Mouse (Mus musculus) hindbrain, embryonic 12.5 days (tissue): Measurements from ENCODE around the gene Gm21312. TPM values are rescaled to one million over a fixed set of nuclear protein-coding genes. Genes with fewer than 3 reads are reported as not detected.
"Not testable (repeated sequence)": the region's sequence is repeated elsewhere in the genome, so short reads cannot be mapped to it uniquely, and the experiment has no call there.

Experiments used
- ATAC-seq: fragments of 200-750 bp; cut with Nextera tagmentation; 2 replicates; pipeline ENCODE4 v1.8.0; 2017; ENCODE audit warnings: moderate TSS enrichment; ENCODE audit not compliant: low FRiP score
- H3K27ac ChIP-seq: fragments of 300-500 bp; sonication (generic); 2 replicates; pipeline ENCODE4 v1.5.1; 2016; ENCODE audit warnings: mild to moderate bottlenecking
- H3K27me3 ChIP-seq: fragments of 300-500 bp; sonication (generic); 2 replicates; pipeline ENCODE4 v1.6.1; 2016; ENCODE audit warnings: mild to moderate bottlenecking
- H3K36me3 ChIP-seq: fragments of 300-500 bp; sonication (generic); 2 replicates; pipeline ENCODE4 v1.6.1; 2016; ENCODE audit warnings: mild to moderate bottlenecking
- H3K4me1 ChIP-seq: fragments of 300-500 bp; sonication (generic); 2 replicates; pipeline ENCODE4 v1.6.1; 2016
- H3K4me2 ChIP-seq: fragments of 300-500 bp; sonication (generic); replicated peaks from 2 replicates; pipeline ENCODE4 v1.6.1; 2016; ENCODE audit warnings: mild to moderate bottlenecking
- H3K4me3 ChIP-seq: fragments of 300-500 bp; sonication (generic); 2 replicates; pipeline ENCODE4 v1.5.1; 2016; ENCODE audit warnings: mild to moderate bottlenecking
- H3K9ac ChIP-seq: fragments of 300-500 bp; sonication (generic); 2 replicates; pipeline ENCODE4 v1.6.1; 2016; ENCODE audit warnings: mild to moderate bottlenecking, moderate library complexity
- H3K9me3 ChIP-seq: fragments of 300-500 bp; sonication (generic); replicated peaks from 2 replicates; pipeline ENCODE4 v1.6.1; 2016; ENCODE audit warnings: mild to moderate bottlenecking
- WGBS: fragments of 180-500 bp; shearing (Covaris S2); methylation state at CpG from one replicate; pipeline ENCODE4 v1.1.7; 2016; 5-methylcytosine and 5-hydroxymethylcytosine counted together
- polyA plus RNA-seq: library from polyadenylated mRNA; unstranded; fragments of >200 nt; fragmentation: Nextera tagmentation; extraction: Ambion mirVana; gene quantifications from 2 replicates; pipeline ENCODE4 v1.2.1, GENCODE M21; 2016

Gene Gm21312
- polyA plus RNA-seq, result not detected in 2 replicates

- H3K36me3 ChIP-seq, H3K4me2 ChIP-seq, H3K4me1 ChIP-seq, H3K9ac ChIP-seq, H3K27ac ChIP-seq, H3K9me3 ChIP-seq, H3K27me3 ChIP-seq, ATAC-seq, H3K4me3 ChIP-seq: not testable (repeated sequence)
- WGBS, result no CpG with 5 or more reads among the region's 3 CpGs
Measured at GRCm38 (mm10) chr10:104176724-104177123, at the start of gene Gm21312. Gene Gm21312, plus strand, starts transcription at chr10:104177024.

GRCm38 (mm10) chr10:104142687-104143086 lies 34.1 kb upstream of the Gm21312 start, which contains the start of gene Gm21293:
Gene Gm21293, plus strand, starts transcription at chr10:104142987.
- H3K9me3 ChIP-seq, H3K27ac ChIP-seq, ATAC-seq, H3K27me3 ChIP-seq, H3K4me3 ChIP-seq, H3K9ac ChIP-seq, H3K4me2 ChIP-seq, H3K4me1 ChIP-seq, H3K36me3 ChIP-seq: not testable (repeated sequence)
- WGBS, result no CpG with 5 or more reads among the region's 3 CpGs

- H3K9me3 ChIP-seq, H3K36me3 ChIP-seq, H3K27ac ChIP-seq, H3K4me1 ChIP-seq, ATAC-seq, H3K27me3 ChIP-seq, H3K4me2 ChIP-seq, H3K4me3 ChIP-seq, H3K9ac ChIP-seq: not testable (repeated sequence)
- no CpG with 5 or more reads among the region's 3 CpGs for WGBS
Measured at GRCm38 (mm10) chr10:104151197-104151596, 25.6 kb upstream of the Gm21312 start, which contains the start of gene Gm6763. Gene Gm6763, plus strand, starts transcription at chr10:104151497.

- H3K9ac ChIP-seq, ATAC-seq, H3K36me3 ChIP-seq, H3K27ac ChIP-seq, H3K9me3 ChIP-seq, H3K4me3 ChIP-seq, H3K4me2 ChIP-seq, H3K27me3 ChIP-seq, H3K4me1 ChIP-seq: not testable (repeated sequence)
- WGBS, result no CpG with 5 or more reads among the region's 3 CpGs
Measured at GRCm38 (mm10) chr10:104159706-104160105, 17.1 kb upstream of the Gm21312 start, which contains the start of gene Gm8764. Gene Gm8764, plus strand, starts transcription at chr10:104160006.

GRCm38 (mm10) chr10:104168215-104168614 lies 8.6 kb upstream of the Gm21312 start, which contains the start of gene Gm21304:
Gene Gm21304, plus strand, starts transcription at chr10:104168515.
- H3K27me3 ChIP-seq, H3K9ac ChIP-seq, ATAC-seq, H3K4me2 ChIP-seq, H3K36me3 ChIP-seq, H3K9me3 ChIP-seq, H3K27ac ChIP-seq, H3K4me3 ChIP-seq, H3K4me1 ChIP-seq: not testable (repeated sequence)
- no CpG with 5 or more reads among the region's 3 CpGs for WGBS

GRCm38 (mm10) chr10:104185233-104185632 lies 8.4 kb downstream of the Gm21312 start, which contains the start of gene Gm20765:
Gene Gm20765, plus strand, starts transcription at chr10:104185533.
- H3K27me3 ChIP-seq, H3K4me3 ChIP-seq, H3K9me3 ChIP-seq, H3K4me2 ChIP-seq, H3K4me1 ChIP-seq, H3K9ac ChIP-seq, H3K36me3 ChIP-seq, H3K27ac ChIP-seq, ATAC-seq: not testable (repeated sequence)
- WGBS, result no CpG with 5 or more reads among the region's 3 CpGs

- not testable (repeated sequence) for H3K4me3 ChIP-seq, H3K9me3 ChIP-seq, H3K27ac ChIP-seq, H3K27me3 ChIP-seq, H3K36me3 ChIP-seq, H3K9ac ChIP-seq, ATAC-seq, H3K4me1 ChIP-seq, H3K4me2 ChIP-seq
- WGBS, result no CpG with 5 or more reads among the region's 3 CpGs
Measured at GRCm38 (mm10) chr10:104193742-104194141, 16.9 kb downstream of the Gm21312 start, which contains the start of gene Gm4340. Gene Gm4340, plus strand, starts transcription at chr10:104194042.

GRCm38 (mm10) chr10:104209655-104210054 lies 32.8 kb downstream of the Gm21312 start:
- H3K4me3 ChIP-seq, result no peak overlapping the region
- H3K4me2 ChIP-seq, result no peak overlapping the region
- ATAC-seq, result no peak
- WGBS, result 77% methylated on average over 1 of the region's 1 CpGs
- no peak overlapping the region for H3K27ac ChIP-seq
- no peaks in the 10 kb centered on the region for H3K36me3 ChIP-seq
- H3K9ac ChIP-seq, result no peak overlapping the region
- no peaks in the 10 kb centered on the region for H3K9me3 ChIP-seq
- no peaks in the 10 kb centered on the region for H3K4me1 ChIP-seq
- no peaks in the 10 kb centered on the region for H3K27me3 ChIP-seq

- Histone ChIP-seq H3K4me2 (no peak overlapping the region), H3K4me1 (no peaks in the 10 kb centered on the region), H3K9ac (no peak overlapping the region), H3K27ac (no peak overlapping the region), H3K36me3 (no peaks in the 10 kb centered on the region), H3K4me3 (no peak overlapping the region), H3K27me3 (no peaks in the 10 kb centered on the region), H3K9me3 (no peaks in the 10 kb centered on the region)
- ATAC-seq, result no peak
- WGBS, result 71% methylated on average over 3 of the region's 3 CpGs
Measured at GRCm38 (mm10) chr10:104210268-104210990, 33.6 kb downstream of the Gm21312 start.

GRCm38 (mm10) chr10:104214527-104214926 lies 37.7 kb downstream of the Gm21312 start:
- no peak overlapping the region for H3K9ac ChIP-seq
- no peak overlapping the region for H3K27ac ChIP-seq
- H3K4me2 ChIP-seq, result no peak overlapping the region
- H3K4me1 ChIP-seq, result no peaks in the 10 kb centered on the region
- ATAC-seq, result no peak
- no peaks in the 10 kb centered on the region for H3K9me3 ChIP-seq
- H3K36me3 ChIP-seq, result no peaks in the 10 kb centered on the region
- no peaks in the 10 kb centered on the region for H3K27me3 ChIP-seq
- no peak overlapping the region for H3K4me3 ChIP-seq
- 87% methylated on average over 5 of the region's 5 CpGs for WGBS

GRCm38 (mm10) chr10:104220303-104221021 lies 43.6 kb downstream of the Gm21312 start:
- H3K4me3 ChIP-seq, result no peak overlapping the region
- no peak overlapping the region for H3K9ac ChIP-seq
- no peaks in the 10 kb centered on the region for H3K36me3 ChIP-seq
- H3K4me1 ChIP-seq, result no peaks in the 10 kb centered on the region
- WGBS, result 91% methylated on average over 6 of the region's 6 CpGs
- no peaks in the 10 kb centered on the region for H3K27me3 ChIP-seq
- no peak for ATAC-seq
- no peaks in the 10 kb centered on the region for H3K9me3 ChIP-seq
- no peak overlapping the region for H3K4me2 ChIP-seq
- H3K27ac ChIP-seq, result no peak overlapping the region
